Mouse (Mus musculus): ENCODE results near the gene Sat2. TPM values are rescaled to one million over a fixed set of nuclear protein-coding genes. Genes with fewer than 3 reads are reported as not detected.

Sat2 gene
- total RNA-seq (2012; rRNA removed): 0.38 TPM in 1 of 2 replicates, not detected in the other
- not detected in 2 replicates for total RNA-seq (2014; rRNA removed)
- not detected in 2 replicates for polyA plus RNA-seq (2012; ENCODE audit: insufficient read length, low read depth)

- in situ Hi-C loops (cut with MboI; ENCODE audit: low pct_ligation_motif_present, low pct_unique_long_range_greater_than_20kb, low sequenced_read_pairs): no loop called here
- dilution Hi-C loops (cut with MboI; ENCODE audit: extremely low pct_ligation_motif_present, extremely low pct_unique_long_range_greater_than_20kb, low sequenced_read_pairs): no loop called here
- Histone ChIP-seq H3K27me3 (replicated peaks) (peaks cover 46% of the 10 kb centered on the region), H3K9ac (ENCODE audit: insufficient read depth, low read depth) (no peak within 1 kb of the TSS), H3K4me3 (replicated peaks in 1 of 3; ENCODE audit: low read depth in 2 of 3, low read length in 2 of 3, poor library complexity in 1 of 3) (peak within 1 kb of the TSS in 1 of 3 experiments; percentile 41), H3K27ac (ENCODE audit: insufficient read depth, low read depth) (no peak within 1 kb of the TSS), H3K79me2 (replicated peaks; ENCODE audit: control insufficient read depth, extremely low read depth, insufficient read depth, poor library complexity, severe bottlenecking) (no peaks in the 10 kb centered on the region), H3K9me3 (replicated peaks; ENCODE audit: low read length) (no peaks in the 10 kb centered on the region), H3K4me2 (ENCODE audit: insufficient read depth, low read depth, poor library complexity, severe bottlenecking) (no peak within 1 kb of the TSS), H3K36me3 (replicated peaks in 1 of 2; ENCODE audit: control insufficient read depth in 1 of 2, insufficient read depth in 1 of 2, low read length in 1 of 2) (no peaks in the 10 kb centered on the region), H3K4me1 (ENCODE audit: control insufficient read depth in 1 of 2, insufficient read depth in 2 of 2) (no peaks in the 10 kb centered on the region)
- DNase-seq (ENCODE audit: extremely low read depth): no peak
- TF ChIP-seq SMC3 (IDR thresholded peaks at IDR 0.05; ENCODE audit: low read depth, low read length) (no peak), MEF2A (IDR thresholded peaks at IDR 0.05; ENCODE audit: borderline replicate concordance, low read depth, low read length) (no peak), CHD2 (IDR thresholded peaks at IDR 0.05; ENCODE audit: low read length) (no peak), ZMIZ1 (IDR thresholded peaks at IDR 0.05; ENCODE audit: low read depth, low read length) (no peak), E2F4 (IDR thresholded peaks at IDR 0.05; ENCODE audit: insufficient replicate concordance, low read depth, low read length) (no peak), EP300 (IDR thresholded peaks at IDR 0.05; ENCODE audit: low read length) (no peak), POLR2A (IDR thresholded peaks at IDR 0.05; ENCODE audit: low read depth, low read length) (no peak), KAT2A (IDR thresholded peaks at IDR 0.05; ENCODE audit: insufficient replicate concordance, low read length) (no peak), MAX (IDR thresholded peaks at IDR 0.05; ENCODE audit: low read length) (no peak)
Measured at GRCm38 (mm10) chr11:69621571-69622268, at the start of gene Sat2. Gene Sat2 (plus strand): TSS chr11:69622024.

GRCm38 (mm10) chr11:69575220-69575619 is 46.6 kb upstream of the Sat2 start:
- H3K9ac ChIP-seq (ENCODE audit: insufficient read depth, low read depth): no peak overlapping the region
- TF ChIP-seq CHD1 (IDR thresholded peaks at IDR 0.05; ENCODE audit: low read depth, low read length) (no peak), MEF2A (IDR thresholded peaks at IDR 0.05; ENCODE audit: borderline replicate concordance, low read depth, low read length) (no peak), NELFE (IDR thresholded peaks at IDR 0.05; ENCODE audit: low read depth, low read length) (no peak), CTCF (conservative IDR thresholded peaks at IDR 0.05 in 1 of 2, IDR thresholded peaks at IDR 0.05 in 1 of 2; ENCODE audit: low read depth in 2 of 2, low read length in 2 of 2) (peak; percentile 70 to 76), JUN (IDR thresholded peaks at IDR 0.05; ENCODE audit: insufficient read depth, low read depth, low read length) (no peak), TCF12 (IDR thresholded peaks at IDR 0.05; ENCODE audit: low read depth, low read length) (no peak), TBP (conservative IDR thresholded peaks at IDR 0.05; ENCODE audit: low read depth, low read length) (no peak), POLR2AphosphoS2 (IDR thresholded peaks at IDR 0.05; ENCODE audit: low read depth, low read length) (no peak), PAX5 (IDR thresholded peaks at IDR 0.05; ENCODE audit: low read length) (no peak), ZC3H11A (IDR thresholded peaks at IDR 0.05; ENCODE audit: low read depth, low read length) (no peak), ZNF384 (IDR thresholded peaks at IDR 0.05; ENCODE audit: low read depth, low read length) (no peak), MXI1 (IDR thresholded peaks at IDR 0.05; ENCODE audit: low read depth, low read length) (peak; percentile 49; the same call in 1 of the 2 replicates), HCFC1 (IDR thresholded peaks at IDR 0.05; ENCODE audit: low read depth, low read length) (no peak), ZKSCAN1 (IDR thresholded peaks at IDR 0.05; ENCODE audit: borderline replicate concordance, low read depth, low read length) (no peak), MYC (IDR thresholded peaks at IDR 0.05; ENCODE audit: low read depth, low read length) (peak; percentile 89), SIN3A (IDR thresholded peaks at IDR 0.05; ENCODE audit: low read length) (no peak; the same call in 1 of the 2 replicates), MAX (IDR thresholded peaks at IDR 0.05; ENCODE audit: low read length) (peak; percentile 71), SMC3 (IDR thresholded peaks at IDR 0.05; ENCODE audit: low read depth, low read length) (peak; percentile 41), KAT2A (IDR thresholded peaks at IDR 0.05; ENCODE audit: insufficient replicate concordance, low read length) (no peak), MAZ (IDR thresholded peaks at IDR 0.05; ENCODE audit: low read depth, low read length) (no peak), JUND (conservative IDR thresholded peaks at IDR 0.05; ENCODE audit: low read depth, low read length) (no peak), EP300 (IDR thresholded peaks at IDR 0.05; ENCODE audit: low read length) (no peak), IRF4 (IDR thresholded peaks at IDR 0.05; ENCODE audit: low read depth, low read length) (no peak), RAD21 (IDR thresholded peaks at IDR 0.05; ENCODE audit: low read depth, low read length) (peak; percentile 54)
- H3K79me2 ChIP-seq (replicated peaks; ENCODE audit: control insufficient read depth, extremely low read depth, insufficient read depth, poor library complexity, severe bottlenecking): peaks cover 44% of the 10 kb centered on the region
- peaks cover 42 to 69% of the 10 kb centered on the region in 2 experiments for H3K36me3 ChIP-seq (replicated peaks in 1 of 2; ENCODE audit: control insufficient read depth in 1 of 2, insufficient read depth in 1 of 2, low read length in 1 of 2)
- H3K27ac ChIP-seq (ENCODE audit: insufficient read depth, low read depth): no peak overlapping the region
- in situ Hi-C loops (cut with MboI; ENCODE audit: low pct_ligation_motif_present, low pct_unique_long_range_greater_than_20kb, low sequenced_read_pairs) (loop anchor here (5.0 kb wide), 1 partner anchor 33 kb away; no protein-coding TSS in a partner anchor), dilution Hi-C loops (cut with MboI; ENCODE audit: extremely low pct_ligation_motif_present, extremely low pct_unique_long_range_greater_than_20kb, low sequenced_read_pairs) (no loop called here)
- DNase-seq (ENCODE audit: extremely low read depth): peak; percentile 70
- no peaks in the 10 kb centered on the region for H3K9me3 ChIP-seq (replicated peaks; ENCODE audit: low read length)
- H3K27me3 ChIP-seq (replicated peaks): no peaks in the 10 kb centered on the region
- no peak overlapping the region for H3K4me3 ChIP-seq (replicated peaks in 1 of 3; ENCODE audit: low read depth in 2 of 3, low read length in 2 of 3, poor library complexity in 1 of 3)
- no peak overlapping the region for H3K4me2 ChIP-seq (ENCODE audit: insufficient read depth, low read depth, poor library complexity, severe bottlenecking)
- peaks cover 8 to 39% of the 10 kb centered on the region in 2 experiments for H3K4me1 ChIP-seq (ENCODE audit: control insufficient read depth in 1 of 2, insufficient read depth in 2 of 2)

Measured in CH12.LX (cell line).